Mouse (Mus musculus) cerebellum, adult 9-10 months (tissue): ENCODE measurements around the gene Rbp7.
"Not testable (repeated sequence)": the region's sequence is repeated elsewhere in the genome, so short reads cannot be mapped to it uniquely, and the experiment has no call there.

Source experiments
- DNase-seq: peaks from one replicate; pipeline ENCODE4 v3.0.0; 2022

The Rbp7 gene

DNA sequence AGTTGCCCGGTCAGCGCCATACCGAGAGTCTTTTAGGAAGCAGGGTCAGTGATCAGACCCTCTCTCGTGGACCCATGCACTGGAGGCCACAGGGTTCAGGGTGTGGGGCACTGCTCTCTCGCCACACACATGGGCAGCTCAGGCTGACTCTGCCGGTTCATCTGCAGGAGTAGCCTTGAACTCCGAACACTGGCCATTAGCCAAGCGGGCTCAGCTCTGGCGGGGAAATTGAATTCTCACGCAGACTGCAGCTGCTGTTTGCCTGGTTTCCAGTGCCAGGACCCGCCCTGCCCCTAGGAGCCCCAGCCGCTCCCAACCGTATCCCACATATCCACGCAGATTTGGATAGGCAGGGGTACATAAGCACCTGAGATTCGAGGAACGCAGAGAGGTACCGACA is 515 bp downstream of the Rbp7 start:
- no peak for DNase-seq

GRCm38 (mm10) chr4:149453656-149454055 is 1.1 kb downstream of the Rbp7 start:
- DNase-seq, result no peak

- DNase-seq, result no peak
These were observed 4.1 kb downstream of the Rbp7 start for GRCm38 (mm10) chr4:149450636-149451035.

GRCm38 (mm10) chr4:149446309-149446708 is 8.5 kb downstream of the Rbp7 start:
- DNase-seq, result no peak

DNA sequence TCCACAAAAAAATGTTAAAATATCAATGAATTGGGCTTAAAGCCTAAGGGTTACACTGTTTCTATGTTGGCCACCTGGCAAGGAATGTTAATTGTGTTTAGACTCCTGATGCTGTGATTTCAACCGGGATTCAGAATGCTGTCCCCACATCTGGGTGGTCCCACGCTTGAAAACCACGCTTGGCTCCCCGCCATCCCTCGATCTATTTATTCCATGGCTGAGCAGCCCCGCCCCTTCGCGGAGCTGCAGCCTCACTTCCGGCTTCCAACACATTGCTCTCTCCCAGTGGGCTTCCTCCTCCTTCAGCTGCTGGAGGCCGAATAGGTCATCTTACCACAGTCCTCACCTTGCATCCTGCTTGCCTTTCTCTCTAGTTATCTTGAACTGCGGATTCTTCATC is 8.9 kb downstream of the Rbp7 start:
- peak; percentile 64 for DNase-seq

DNA sequence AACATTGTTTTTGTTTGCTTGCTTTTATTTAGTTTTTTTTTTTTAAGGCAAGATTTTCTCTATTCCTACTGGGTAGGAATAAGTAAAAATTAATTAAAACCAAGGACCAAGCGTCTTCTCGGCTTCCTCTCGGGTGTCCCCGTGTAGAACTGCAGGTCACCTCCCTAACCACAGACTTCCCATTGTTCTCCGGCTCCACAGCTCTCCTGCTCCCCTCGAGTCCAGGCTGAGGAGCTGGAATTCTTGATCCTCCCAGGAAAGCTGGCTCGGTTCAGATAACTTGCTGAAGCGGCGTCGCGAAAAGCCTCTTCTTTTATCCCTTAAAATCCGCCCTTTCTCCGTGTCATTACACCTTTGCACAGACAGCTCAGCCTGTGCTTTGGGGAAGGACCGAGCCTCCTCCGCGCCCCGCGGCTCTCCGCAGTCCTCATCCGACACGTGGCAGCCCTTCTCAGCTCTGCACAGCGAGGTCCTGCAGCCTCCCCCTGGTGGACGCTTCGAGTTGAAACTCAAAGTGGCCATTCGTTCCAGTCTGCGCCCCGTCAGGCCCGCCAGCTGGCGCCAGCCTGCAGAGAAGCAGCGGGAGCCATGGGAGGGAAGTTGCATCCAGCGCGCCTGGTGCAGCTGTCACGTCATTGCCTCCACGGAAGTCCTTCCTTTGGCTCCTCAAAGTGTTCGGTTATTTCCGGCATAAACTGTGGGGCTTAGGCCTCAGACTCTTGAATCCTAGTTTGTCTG is 9.6 kb downstream of the Rbp7 start:
- DNase-seq, result peak; percentile 92

DNA sequence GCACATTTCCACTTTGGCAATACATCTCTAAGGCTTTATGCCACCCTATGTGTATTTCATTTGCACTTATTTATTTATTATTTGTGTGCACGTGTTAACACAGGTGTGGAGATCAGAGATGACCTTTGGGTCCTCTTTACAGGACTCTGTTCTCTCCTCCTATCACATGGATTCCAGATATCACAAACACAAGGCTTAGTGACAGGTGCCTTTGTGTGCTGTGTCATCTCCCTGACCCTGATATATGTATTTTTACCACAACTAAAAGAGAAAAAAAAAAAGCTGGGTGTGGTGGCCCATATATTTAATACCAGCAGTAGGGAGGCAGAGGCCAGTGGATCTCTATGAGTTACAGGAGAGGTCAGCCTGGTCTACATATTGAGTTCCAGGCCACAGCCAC is 10.3 kb downstream of the Rbp7 start:
- DNase-seq, result no peak

DNA sequence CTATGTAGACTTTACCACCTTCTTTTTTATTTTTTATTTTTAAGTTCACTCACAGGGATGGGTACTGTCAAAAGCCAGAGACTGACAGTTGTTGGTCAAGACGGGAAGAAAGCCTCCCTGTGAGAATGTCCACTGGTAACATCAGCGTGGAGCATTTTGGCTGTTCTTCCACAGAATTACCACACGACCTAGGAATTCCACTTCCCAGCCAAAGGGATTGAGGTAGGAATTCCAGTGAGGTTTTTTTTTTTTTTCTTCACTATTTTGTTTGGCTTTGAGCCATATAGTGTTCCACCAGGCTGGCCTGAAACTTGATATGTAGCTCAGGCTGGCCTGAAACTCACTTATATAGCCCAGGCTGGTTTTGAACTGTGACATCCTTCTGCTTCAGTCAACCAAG is 12.3 kb downstream of the Rbp7 start:
- no peak for DNase-seq

GRCm38 (mm10) chr4:149440576-149440975 is 14.2 kb downstream of the Rbp7 start:
- DNase-seq, result no peak

DNA sequence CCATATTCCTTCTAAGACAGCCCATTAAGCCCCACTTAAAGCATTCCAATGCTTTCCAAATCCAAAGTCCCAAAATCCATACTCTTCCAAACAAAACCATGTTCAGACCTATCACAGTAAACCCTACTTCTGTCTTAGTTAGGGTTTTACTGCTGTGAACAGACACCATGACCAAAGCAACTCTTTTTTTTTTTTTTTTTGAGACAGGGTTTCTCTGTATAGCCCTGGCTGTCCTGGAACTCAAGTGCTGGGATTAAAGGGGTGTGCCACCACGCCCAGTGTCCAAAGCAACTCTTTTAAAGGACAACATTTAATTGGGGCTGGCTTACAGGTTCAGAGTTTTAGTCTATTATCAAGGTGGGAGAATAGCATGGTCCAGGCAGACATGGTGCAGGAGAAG is 22.9 kb downstream of the Rbp7 start:
- not testable (repeated sequence) for DNase-seq

DNA sequence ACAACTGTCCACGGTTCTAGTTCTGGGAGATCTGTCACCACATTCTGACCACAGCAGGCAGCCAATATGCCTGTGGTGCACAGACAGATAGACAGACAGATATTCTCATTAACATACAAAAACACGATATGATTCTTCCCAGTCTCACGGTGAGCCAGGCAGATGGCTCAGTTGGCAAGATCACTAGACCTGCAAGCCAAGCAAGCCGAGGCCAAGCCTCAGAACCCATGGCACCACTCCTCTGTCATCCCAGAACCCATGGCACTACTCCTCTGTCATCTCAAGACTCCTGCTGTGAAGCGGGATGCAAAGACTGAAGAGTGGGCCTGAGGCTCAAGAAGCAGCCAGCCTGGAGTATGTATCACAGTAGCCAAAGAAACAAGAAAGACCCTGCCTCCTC is 25.2 kb downstream of the Rbp7 start:
- peak; percentile 94 for DNase-seq

GRCm38 (mm10) chr4:149426325-149427199 is 28.2 kb downstream of the Rbp7 start, which contains the start of gene Ube4b:
Gene Ube4b, minus strand, starts transcription at chr4:149426749.
- peak; percentile 97 for DNase-seq

GRCm38 (mm10) chr4:149425801-149426292 is 28.9 kb downstream of the Rbp7 start:
- DNase-seq, result peak; percentile 67

GRCm38 (mm10) chr4:149424755-149425154 is 30.0 kb downstream of the Rbp7 start:
- DNase-seq, result no peak

DNA sequence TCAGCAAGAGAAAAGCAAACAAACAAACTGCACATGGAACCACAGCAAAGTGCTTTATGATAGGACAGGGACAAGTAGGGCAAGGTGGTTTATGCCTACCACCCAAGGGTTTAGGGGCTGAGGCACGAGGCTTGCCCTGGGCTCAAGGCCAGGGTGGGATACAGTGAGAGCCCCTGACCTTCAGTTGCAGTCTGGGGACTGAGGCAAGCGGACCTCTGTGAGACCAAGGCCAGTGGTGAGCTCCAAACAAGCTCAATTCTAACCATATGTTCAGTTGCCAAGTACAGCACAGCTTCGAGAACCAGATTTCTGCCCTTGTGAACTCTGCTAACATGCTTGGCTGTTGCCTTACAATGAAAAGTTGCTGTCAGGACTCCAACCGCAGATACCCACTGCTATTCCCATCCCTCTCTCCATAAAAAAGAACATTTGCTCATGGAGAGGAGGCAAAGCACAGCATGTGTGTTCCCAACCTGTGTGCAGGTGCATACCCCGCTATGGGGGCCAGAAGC is 36.9 kb downstream of the Rbp7 start:
- no peak for DNase-seq

GRCm38 (mm10) chr4:149416986-149417385 is 37.8 kb downstream of the Rbp7 start:
- no peak for DNase-seq

- DNase-seq, result no peak
These were observed 38.4 kb downstream of the Rbp7 start for GRCm38 (mm10) chr4:149416417-149416816.

DNA sequence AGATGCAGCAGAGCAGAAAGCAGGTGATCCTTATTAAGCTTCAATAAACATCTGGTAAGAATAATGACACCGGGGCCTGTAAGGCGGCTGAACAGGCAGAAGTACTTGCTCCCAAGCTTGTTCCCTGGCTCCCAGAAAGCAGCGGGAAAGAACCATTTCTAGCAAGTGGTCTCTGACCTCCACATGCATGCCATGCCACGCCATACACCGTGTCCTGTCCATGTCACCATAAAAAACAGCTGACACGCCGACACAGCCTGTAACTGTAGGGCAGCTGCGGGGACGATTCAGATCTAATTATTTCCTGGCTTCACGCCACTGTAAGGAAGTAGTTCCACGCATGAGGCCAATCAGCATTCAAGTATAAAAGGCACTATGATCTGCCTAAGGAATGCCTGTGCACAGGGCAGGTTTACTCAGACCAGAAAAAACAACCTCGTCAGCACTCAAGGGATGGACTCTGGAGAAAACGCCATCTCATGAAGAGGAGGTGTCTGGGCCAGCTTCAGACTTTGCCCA is 39.1 kb downstream of the Rbp7 start:
- no peak for DNase-seq

GRCm38 (mm10) chr4:149414259-149414658 is 40.5 kb downstream of the Rbp7 start:
- no peak for DNase-seq

- no peak for DNase-seq
These were observed 45.0 kb downstream of the Rbp7 start for GRCm38 (mm10) chr4:149409759-149410158.

DNA sequence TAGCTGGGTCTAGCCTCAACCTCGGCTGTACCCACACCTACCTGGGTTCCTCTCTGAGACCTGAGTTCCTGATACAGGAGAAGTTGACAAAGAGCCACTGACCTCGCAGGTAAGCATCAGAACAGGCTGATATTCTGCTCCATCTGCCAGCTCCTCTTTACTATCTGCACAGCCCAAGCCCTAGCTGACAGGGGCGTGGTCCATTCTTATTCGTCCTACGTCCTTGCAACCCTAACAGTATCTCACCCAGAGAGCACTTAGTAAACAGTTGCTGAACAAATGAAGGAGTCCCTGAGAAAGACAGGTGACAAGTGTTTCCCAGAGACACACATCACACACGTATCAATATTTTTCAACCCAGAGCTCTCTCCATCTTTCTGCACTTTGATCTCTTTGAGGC is 46.4 kb downstream of the Rbp7 start:
- no peak for DNase-seq

GRCm38 (mm10) chr4:149407461-149407860 is 47.3 kb downstream of the Rbp7 start:
- no peak for DNase-seq

GRCm38 (mm10) chr4:149405713-149406443 is 48.9 kb downstream of the Rbp7 start:
- no peak for DNase-seq
